Mouse (Mus musculus) forebrain, embryonic 13.5 days (tissue): Measurements from ENCODE around the gene D17H6S53E. TPM values are rescaled to one million over a fixed set of nuclear protein-coding genes. Genes with fewer than 3 reads are reported as not detected.

Experiments
- ATAC-seq: fragments of 200-750 bp; cut with Nextera tagmentation; 2 replicates; pipeline ENCODE4 v1.8.0; 2017
- H3K27ac ChIP-seq: fragments of 300-500 bp; sonication (generic); 2 replicates; pipeline ENCODE4 v1.5.1; 2015; ENCODE audit warnings: inconsistent platforms, mild to moderate bottlenecking, moderate library complexity
- H3K27me3 ChIP-seq: fragments of 300-500 bp; sonication (generic); 2 replicates; pipeline ENCODE4 v1.6.1; 2015; ENCODE audit warnings: mild to moderate bottlenecking, inconsistent platforms
- H3K36me3 ChIP-seq: fragments of 300-500 bp; sonication (generic); 2 replicates; pipeline ENCODE4 v1.6.1; 2015; ENCODE audit warnings: mild to moderate bottlenecking, inconsistent platforms; ENCODE audit not compliant: poor library complexity, severe bottlenecking
- H3K4me1 ChIP-seq: fragments of 300-500 bp; sonication (generic); 2 replicates; pipeline ENCODE4 v1.6.1; 2015; ENCODE audit warnings: inconsistent platforms
- H3K4me2 ChIP-seq: fragments of 300-500 bp; sonication (generic); 2 replicates; pipeline ENCODE4 v1.6.1; 2015; ENCODE audit warnings: inconsistent platforms, mild to moderate bottlenecking, moderate library complexity
- H3K4me3 ChIP-seq: fragments of 300-500 bp; sonication (generic); 2 replicates; pipeline ENCODE4 v1.5.1; 2015; ENCODE audit warnings: mild to moderate bottlenecking, inconsistent platforms
- H3K9ac ChIP-seq: fragments of 300-500 bp; sonication (generic); 2 replicates; pipeline ENCODE4 v1.6.1; 2015; ENCODE audit warnings: mild to moderate bottlenecking, inconsistent platforms
- H3K9me3 ChIP-seq: fragments of 300-500 bp; sonication (generic); replicated peaks from 2 replicates; pipeline ENCODE4 v1.6.1; 2016; ENCODE audit warnings: inconsistent platforms
- WGBS: fragments of 180-500 bp; shearing (Covaris S2); methylation state at CpG from one replicate; pipeline ENCODE4 v1.1.7; 2015; 5-methylcytosine and 5-hydroxymethylcytosine counted together
- polyA plus RNA-seq: library from polyadenylated mRNA; unstranded; fragments of >200 nt; fragmentation: Nextera tagmentation; extraction: Ambion mirVana; gene quantifications from 2 replicates; pipeline ENCODE4 v1.2.1, GENCODE M21; 2015

Gene D17H6S53E
- polyA plus RNA-seq, 1 experiment from 2014 or later = 8.6 TPM

DNA sequence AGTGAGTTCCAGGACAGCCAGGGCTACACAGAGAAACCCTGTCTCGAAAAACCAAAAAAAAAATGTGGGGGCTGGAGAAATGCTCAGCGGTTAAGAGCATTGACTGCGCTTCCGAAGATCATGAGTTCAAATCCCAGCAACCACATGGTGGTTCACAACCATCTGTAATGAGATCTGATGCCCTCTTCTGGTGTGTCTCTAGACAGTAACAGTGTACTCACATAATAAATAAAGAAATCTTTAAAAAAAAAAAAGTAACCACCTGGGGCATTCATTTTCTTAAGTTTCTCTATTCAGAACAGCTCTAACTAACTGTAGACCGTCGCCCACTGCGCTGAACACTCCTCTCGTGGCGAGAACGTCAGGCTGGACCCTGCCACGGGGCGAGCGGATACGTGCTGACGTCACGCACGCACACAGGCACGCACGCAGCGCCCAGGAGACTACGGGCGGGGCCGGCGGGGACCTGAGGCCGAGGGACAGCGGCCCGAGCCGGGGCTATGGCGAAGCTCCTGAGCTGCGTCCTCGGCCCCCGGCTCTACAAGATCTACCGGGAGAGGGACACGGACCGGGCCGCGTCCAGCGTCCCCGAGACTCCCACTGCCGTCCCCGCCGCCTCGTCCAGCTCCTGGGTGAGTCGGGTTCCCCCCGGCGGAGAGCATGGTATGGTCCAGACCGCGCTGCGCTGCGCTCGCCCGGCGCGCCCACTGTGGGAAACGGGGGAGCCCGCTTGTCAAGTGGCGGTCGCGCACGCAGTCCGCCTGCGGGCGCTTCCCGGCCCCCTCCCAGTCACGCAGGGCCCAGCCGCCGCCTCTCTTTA lies 37.1 kb upstream of the D17H6S53E start, which contains the start of gene Abhd16a:
Gene Abhd16a, plus strand, starts transcription at position 439 of the 820 bp plus-strand sequence.
- ATAC-seq = peak; percentile 98
- H3K36me3 ChIP-seq = peaks cover 25% of the 10 kb centered on the region
- peak within 1 kb of the TSS; percentile 96 for H3K27ac ChIP-seq
- peak within 1 kb of the TSS; percentile 90 for H3K9ac ChIP-seq
- peak within 1 kb of the TSS; percentile 69 for H3K4me2 ChIP-seq
- 0 out of 2 replicates have a peak, but pooled peaks cover 3% of the 10 kb centered on the region for H3K27me3 ChIP-seq
- H3K4me3 ChIP-seq = peak within 1 kb of the TSS; percentile 60
- H3K4me1 ChIP-seq = peaks cover 19% of the 10 kb centered on the region
- 4% methylated on average over 52 of the region's 67 CpGs for WGBS
- H3K9me3 ChIP-seq = no peaks in the 10 kb centered on the region

DNA sequence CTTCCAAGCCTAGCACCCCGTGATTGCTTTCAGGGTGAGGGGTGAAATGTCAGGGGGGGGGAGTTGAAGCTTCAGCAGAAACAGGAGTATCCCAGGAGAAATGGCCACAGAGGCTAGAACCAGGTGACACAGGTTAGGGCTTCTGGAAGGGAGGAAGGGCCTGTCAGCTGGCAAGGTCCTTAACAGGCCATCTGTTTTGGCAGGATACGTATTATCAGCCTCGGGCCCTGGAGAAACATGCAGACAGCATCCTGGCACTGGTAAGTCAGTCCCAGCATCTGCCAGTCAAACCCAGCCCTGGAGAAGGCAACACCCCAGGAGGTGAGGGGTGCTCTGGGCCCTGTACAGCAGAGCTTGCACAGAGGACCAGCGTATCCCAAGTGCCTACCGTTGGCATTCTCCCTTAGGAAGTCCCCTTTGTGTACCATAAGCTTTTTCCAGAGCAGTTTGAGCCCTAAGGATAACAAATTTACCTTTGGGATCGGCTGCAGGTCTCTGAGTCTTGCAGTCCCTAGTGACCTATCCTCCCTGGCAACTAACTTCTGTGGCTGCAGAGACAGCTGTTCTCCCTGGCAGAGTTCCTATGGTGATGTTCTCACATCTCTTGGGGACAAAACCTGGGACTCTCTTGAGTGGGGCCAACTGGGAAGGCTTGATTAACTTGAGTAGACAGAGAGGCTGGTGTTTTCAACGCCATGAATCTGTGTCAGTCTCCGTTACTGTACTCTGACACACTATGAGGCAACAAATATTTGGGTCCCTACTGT lies 35.8 kb upstream of the D17H6S53E start:
- peaks cover 39% of the 10 kb centered on the region for H3K36me3 ChIP-seq
- H3K9me3 ChIP-seq = no peaks in the 10 kb centered on the region
- peak overlapping the region; percentile 90 for H3K9ac ChIP-seq
- 65% methylated on average over 8 of the region's 8 CpGs for WGBS
- ATAC-seq = 0 out of 2 replicates have a peak, but pooled peaks have one; percentile 13
- 0 out of 2 replicates have a peak, but pooled peaks cover 3% of the 10 kb centered on the region for H3K27me3 ChIP-seq
- H3K4me1 ChIP-seq = peaks cover 19% of the 10 kb centered on the region
- H3K4me2 ChIP-seq = peak overlapping the region; percentile 69
- H3K27ac ChIP-seq = peak overlapping the region; percentile 96
- peak overlapping the region; percentile 60 for H3K4me3 ChIP-seq

DNA sequence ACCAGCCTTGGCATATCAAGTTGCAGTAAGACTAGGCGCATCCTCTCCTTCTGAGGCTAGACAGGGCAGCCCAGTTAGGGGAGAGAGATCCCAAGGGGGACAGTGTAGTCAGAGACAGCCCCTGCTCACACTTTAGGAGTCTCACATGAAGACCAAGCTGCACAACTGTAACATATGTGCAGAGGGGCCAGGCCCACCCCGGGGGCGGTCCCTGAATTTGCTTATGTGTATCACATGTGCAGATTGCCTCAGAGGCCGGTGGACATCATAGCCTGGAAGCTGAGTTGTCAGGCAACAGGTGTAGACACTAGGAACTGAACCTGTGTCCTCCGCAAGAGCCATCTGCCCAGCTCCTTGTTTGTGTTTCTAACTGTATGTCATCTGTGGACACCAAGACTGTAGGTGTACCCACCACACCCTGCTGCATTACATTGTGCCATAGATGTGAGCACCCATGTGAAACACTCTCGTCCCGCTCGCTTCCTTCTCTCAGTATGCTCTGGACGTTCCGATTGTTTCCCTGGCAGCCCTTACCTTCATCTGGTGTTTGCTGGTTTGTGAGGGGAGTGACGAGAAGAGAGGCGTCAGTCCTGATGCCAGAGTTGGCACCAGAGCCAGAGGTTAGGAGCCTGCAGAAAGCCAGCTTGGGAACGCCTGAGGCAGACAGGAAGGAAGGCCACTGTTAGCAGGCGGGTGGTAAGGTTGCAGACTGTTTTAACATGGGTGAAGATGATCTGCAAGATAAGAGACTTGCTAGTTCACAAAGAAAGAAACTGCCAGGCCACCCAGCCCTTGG lies 33.6 kb upstream of the D17H6S53E start:
- H3K27me3 ChIP-seq = no peaks in the 10 kb centered on the region
- H3K4me3 ChIP-seq = no peak overlapping the region
- H3K4me2 ChIP-seq = no peak overlapping the region
- H3K4me1 ChIP-seq = peaks cover 19% of the 10 kb centered on the region
- no peak overlapping the region for H3K27ac ChIP-seq
- H3K9ac ChIP-seq = no peak overlapping the region
- H3K9me3 ChIP-seq = no peaks in the 10 kb centered on the region
- no peak for ATAC-seq
- H3K36me3 ChIP-seq = peaks cover 61% of the 10 kb centered on the region
- 96% methylated on average over 14 of the region's 14 CpGs for WGBS

DNA sequence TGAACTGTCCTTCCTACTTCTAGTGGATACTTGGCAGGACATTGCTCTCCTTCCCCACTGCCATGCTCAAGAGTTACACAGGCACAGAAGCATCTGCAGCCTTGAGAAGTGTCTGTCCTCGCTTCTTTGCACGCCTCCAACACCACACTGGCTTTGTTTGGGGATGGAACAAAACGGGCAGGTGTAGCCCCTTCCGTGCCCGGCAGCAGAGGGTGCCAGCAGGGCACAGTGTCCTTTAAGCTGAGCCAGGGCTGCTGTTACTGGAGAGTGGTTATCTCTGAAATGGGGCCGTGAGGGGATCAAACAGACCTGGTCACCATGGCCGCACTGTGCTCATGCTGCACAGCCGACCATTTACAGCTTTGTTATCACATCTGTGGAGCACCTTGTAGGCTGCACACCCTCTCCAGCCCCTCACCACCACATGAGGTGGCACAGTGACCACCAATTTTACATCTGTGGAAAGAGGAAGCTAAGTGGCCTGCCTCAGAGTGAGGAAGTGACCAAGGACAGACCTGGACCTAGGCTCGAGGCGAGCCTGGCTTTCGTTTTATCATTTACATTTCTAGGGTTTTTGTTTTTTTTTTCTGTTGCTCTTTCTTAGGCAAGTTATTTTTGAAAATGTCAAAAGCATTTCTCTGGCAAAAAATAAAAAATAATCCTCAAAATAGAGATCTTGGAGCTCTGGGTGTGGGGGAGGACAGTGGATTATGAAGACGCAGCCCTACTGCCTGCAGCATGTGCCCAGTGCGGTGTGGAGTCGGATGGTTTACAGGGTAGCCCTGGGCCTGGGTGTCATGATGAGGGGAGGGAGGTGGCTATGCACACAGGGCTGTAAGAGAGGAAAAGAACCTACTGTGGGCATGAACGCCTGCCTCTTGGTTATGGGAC lies 31.5 kb upstream of the D17H6S53E start:
- Histone ChIP-seq H3K4me1 (peaks cover 19% of the 10 kb centered on the region), H3K9ac (no peak overlapping the region; the same call in 1 of the 2 replicates), H3K27ac (no peak overlapping the region), H3K27me3 (no peaks in the 10 kb centered on the region), H3K9me3 (no peaks in the 10 kb centered on the region), H3K4me3 (no peak overlapping the region), H3K36me3 (peaks cover 82% of the 10 kb centered on the region), H3K4me2 (no peak overlapping the region)
- 94% methylated on average over 15 of the region's 15 CpGs for WGBS
- no peak for ATAC-seq

DNA sequence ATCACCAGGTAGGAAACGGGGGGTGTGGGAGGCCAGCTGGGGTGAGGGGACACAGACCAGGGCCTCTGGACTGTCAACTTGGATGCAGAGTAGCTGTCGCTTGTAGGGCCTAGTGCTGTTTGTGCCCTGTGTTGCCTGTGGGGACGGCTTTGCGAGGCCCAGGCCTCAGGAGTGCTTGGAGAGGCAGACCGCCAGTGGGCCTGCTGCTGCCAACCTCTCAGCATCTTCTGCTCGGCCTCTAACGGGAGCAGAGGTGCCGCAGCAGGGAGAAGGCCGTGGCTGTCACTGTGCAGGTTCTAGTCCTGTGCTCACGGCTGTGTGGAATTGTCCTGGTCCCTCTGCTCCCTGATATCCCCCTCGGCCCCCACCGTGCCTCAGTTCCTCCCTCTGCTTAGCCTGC lies 29.6 kb upstream of the D17H6S53E start:
- H3K27ac ChIP-seq = no peak overlapping the region
- peaks cover 98% of the 10 kb centered on the region for H3K36me3 ChIP-seq
- no peak for ATAC-seq

DNA sequence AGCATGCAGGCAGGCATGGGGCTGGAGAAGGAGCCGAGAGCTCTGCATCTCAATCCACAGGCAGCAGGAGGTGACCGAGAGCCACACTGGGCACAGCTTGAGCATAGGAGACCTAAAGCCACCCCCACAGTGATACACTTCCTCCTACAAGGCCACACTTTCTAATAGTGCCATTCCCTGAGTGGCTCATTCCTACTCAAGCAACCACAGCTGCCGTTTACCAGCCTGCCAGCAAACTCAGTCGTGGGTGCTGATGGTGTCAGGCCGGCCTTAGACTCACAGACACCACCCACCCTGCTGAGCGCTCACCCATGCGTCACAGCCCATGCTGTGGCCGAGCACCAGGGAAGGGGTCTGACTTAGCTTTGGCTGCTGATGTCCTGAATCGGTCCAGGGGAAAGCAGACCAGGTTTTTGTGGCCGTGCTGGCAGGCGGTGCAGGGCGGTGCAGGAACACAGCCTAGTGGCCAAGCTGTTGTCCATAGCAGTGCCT lies 29.0 kb upstream of the D17H6S53E start:
- WGBS = 84% methylated on average over 12 of the region's 12 CpGs
- H3K4me2 ChIP-seq = no peak overlapping the region
- no peak overlapping the region for H3K27ac ChIP-seq
- peaks cover 99% of the 10 kb centered on the region for H3K36me3 ChIP-seq
- no peak overlapping the region for H3K4me3 ChIP-seq
- ATAC-seq = no peak
- no peak overlapping the region for H3K9ac ChIP-seq
- H3K27me3 ChIP-seq = no peaks in the 10 kb centered on the region
- no peaks in the 10 kb centered on the region for H3K4me1 ChIP-seq
- H3K9me3 ChIP-seq = no peaks in the 10 kb centered on the region

More for the DNA sequence above, 29.6 kb upstream of the D17H6S53E start:
- Histone ChIP-seq H3K9ac (no peak overlapping the region), H3K27me3 (no peaks in the 10 kb centered on the region), H3K4me2 (no peak overlapping the region), H3K4me3 (no peak overlapping the region), H3K4me1 (no peaks in the 10 kb centered on the region), H3K9me3 (no peaks in the 10 kb centered on the region)
- WGBS = 85% methylated on average over 12 of the region's 12 CpGs

DNA sequence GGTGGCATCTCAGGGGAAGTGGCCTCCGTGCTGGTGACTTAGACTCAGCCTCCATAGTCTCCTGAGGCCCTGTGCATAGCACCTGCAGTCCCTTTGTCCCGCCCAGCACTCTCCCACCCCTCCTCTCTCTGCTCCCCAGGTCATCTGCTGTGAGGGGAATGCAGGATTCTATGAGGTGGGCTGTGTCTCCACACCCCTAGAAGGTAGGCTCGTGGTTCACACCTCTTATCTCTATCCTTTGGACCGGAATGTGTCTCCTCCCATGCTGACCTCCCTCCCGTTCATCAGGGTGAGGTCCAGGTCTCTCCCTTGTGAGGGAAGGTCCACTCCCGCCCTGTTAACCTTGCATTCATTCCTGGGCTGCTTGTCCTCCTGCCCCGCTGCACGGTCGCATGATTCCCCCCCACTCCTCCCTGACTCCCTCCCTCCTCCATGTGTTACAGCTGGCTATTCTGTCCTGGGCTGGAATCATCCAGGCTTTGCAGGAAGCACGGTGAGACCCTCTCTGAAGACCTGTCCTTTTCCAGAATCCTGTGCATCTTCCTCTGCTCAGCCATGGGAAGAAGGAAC lies 25.9 kb upstream of the D17H6S53E start:
- no peaks in the 10 kb centered on the region for H3K27me3 ChIP-seq
- H3K4me2 ChIP-seq = no peak overlapping the region
- H3K27ac ChIP-seq = no peak overlapping the region
- ATAC-seq = no peak
- no peaks in the 10 kb centered on the region for H3K4me1 ChIP-seq
- H3K36me3 ChIP-seq = peaks cover 86% of the 10 kb centered on the region
- no peaks in the 10 kb centered on the region for H3K9me3 ChIP-seq
- no peak overlapping the region for H3K9ac ChIP-seq
- no peak overlapping the region for H3K4me3 ChIP-seq
- WGBS = 72% methylated on average over 10 of the region's 10 CpGs

DNA sequence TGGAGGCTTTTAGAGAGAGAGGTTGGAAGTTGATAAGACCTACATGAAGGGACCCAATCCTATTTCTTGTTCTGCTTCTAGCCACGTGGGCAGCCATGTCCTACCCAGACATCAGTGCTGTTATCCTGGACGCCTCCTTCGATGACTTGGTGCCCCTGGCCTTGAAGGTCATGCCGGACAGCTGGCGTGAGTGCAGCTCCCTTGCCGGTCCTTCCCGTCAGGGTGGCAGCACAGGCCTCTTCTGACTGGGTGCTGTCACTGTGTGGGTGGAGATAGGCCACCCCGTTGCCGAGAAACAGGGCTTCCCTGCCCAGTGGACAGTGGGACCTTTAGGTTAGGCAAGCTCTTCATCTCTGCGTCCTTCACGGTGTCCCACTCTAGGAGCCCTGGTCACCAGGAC lies 25.0 kb upstream of the D17H6S53E start:
- H3K9me3 ChIP-seq = no peaks in the 10 kb centered on the region
- no peak overlapping the region for H3K9ac ChIP-seq
- H3K36me3 ChIP-seq = peaks cover 77% of the 10 kb centered on the region
- H3K4me3 ChIP-seq = no peak overlapping the region
- no peak overlapping the region for H3K27ac ChIP-seq
- no peak for ATAC-seq
- H3K4me2 ChIP-seq = no peak overlapping the region
- H3K4me1 ChIP-seq = peaks cover 5% of the 10 kb centered on the region
- WGBS = 94% methylated on average over 11 of the region's 11 CpGs
- H3K27me3 ChIP-seq = no peaks in the 10 kb centered on the region

DNA sequence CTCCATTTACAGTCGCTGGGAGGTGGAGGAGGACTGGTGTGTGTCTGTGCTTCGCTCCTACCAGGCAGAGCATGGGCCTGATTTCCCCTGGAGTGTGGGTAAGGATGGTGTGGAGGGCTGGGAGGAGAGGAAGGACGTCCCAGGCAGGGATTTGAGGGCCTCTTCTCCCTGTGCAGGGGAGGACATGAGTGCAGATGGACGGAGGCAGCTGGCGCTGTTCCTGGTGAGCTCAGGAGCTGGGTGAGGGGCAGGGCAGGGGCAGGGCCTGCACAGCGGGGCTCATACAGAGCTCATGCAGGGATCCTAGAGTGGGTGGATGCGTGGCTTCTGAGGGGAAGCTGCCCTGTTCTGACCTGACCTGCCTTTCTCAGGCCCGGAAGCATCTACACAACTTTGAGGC lies 23.9 kb upstream of the D17H6S53E start:
- Histone ChIP-seq H3K9me3 (no peaks in the 10 kb centered on the region), H3K27ac (no peak overlapping the region), H3K27me3 (no peaks in the 10 kb centered on the region), H3K36me3 (peaks cover 66% of the 10 kb centered on the region), H3K9ac (0 out of 2 replicates have a peak overlapping the region, but pooled peaks have one; percentile 12), H3K4me2 (no peak overlapping the region), H3K4me3 (no peak overlapping the region), H3K4me1 (peaks cover 7% of the 10 kb centered on the region)
- 74% methylated on average over 8 of the region's 8 CpGs for WGBS
- no peak for ATAC-seq

DNA sequence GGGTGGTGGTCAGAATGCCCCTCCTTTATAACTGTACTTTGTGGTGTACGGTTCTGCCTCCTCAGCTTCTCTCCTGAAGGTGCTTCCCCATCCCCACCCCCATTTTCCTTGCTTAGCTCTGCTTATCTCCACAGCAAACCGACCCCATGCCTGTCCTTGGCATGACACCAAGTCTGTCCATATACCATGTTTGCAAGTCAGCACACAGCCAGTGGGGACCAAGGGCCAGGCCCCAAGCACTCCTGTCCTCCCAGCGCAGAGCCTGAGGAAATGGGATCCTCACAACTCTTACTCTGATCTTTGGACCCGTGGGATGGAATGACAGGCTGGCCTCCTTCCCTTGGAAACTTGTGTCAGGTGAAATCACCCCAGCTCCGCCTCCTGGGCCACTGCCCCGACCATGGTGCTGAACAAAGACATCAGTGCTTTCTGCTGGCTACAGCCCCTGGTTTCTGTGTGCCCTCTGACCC lies 22.9 kb upstream of the D17H6S53E start:
- H3K4me2 ChIP-seq = no peak overlapping the region
- no peak overlapping the region for H3K27ac ChIP-seq
- no peak overlapping the region for H3K9ac ChIP-seq
- no peaks in the 10 kb centered on the region for H3K9me3 ChIP-seq
- no peak overlapping the region for H3K4me3 ChIP-seq
- H3K36me3 ChIP-seq = peaks cover 57% of the 10 kb centered on the region
- WGBS = 80% methylated on average over 6 of the region's 6 CpGs
- no peak for ATAC-seq
- no peaks in the 10 kb centered on the region for H3K27me3 ChIP-seq
- H3K4me1 ChIP-seq = peaks cover 7% of the 10 kb centered on the region
